Mouse (Mus musculus) kidney, embryonic 15.5 days (tissue): ENCODE measurements around the gene Rai2. TPM values are rescaled to one million over a fixed set of nuclear protein-coding genes. Genes with fewer than 3 reads are reported as not detected.

ENCODE experiments used
- ATAC-seq: fragments of 200-750 bp; cut with Nextera tagmentation; replicated peaks from 2 replicates; pipeline ENCODE4 v1.8.0; 2017; ENCODE audit warnings: moderate TSS enrichment; ENCODE audit not compliant: low FRiP score
- H3K27ac ChIP-seq: fragments of 300-500 bp; sonication (generic); 2 replicates; pipeline ENCODE4 v1.5.1; 2015; ENCODE audit warnings: mild to moderate bottlenecking, inconsistent platforms
- H3K27me3 ChIP-seq: fragments of 300-500 bp; sonication (generic); 2 replicates; pipeline ENCODE4 v1.6.1; 2015; ENCODE audit warnings: inconsistent platforms
- H3K36me3 ChIP-seq: fragments of 300-500 bp; sonication (generic); 2 replicates; pipeline ENCODE4 v1.6.1; 2015; ENCODE audit warnings: inconsistent platforms
- H3K4me1 ChIP-seq: fragments of 300-500 bp; sonication (generic); 2 replicates; pipeline ENCODE4 v1.6.1; 2015; ENCODE audit warnings: inconsistent platforms
- H3K4me2 ChIP-seq: fragments of 300-500 bp; sonication (generic); 2 replicates; pipeline ENCODE4 v1.6.1; 2015; ENCODE audit warnings: moderate library complexity, mild to moderate bottlenecking, inconsistent platforms
- H3K4me3 ChIP-seq: fragments of 300-500 bp; sonication (generic); replicated peaks from 2 replicates; pipeline ENCODE4 v1.5.1; 2015; ENCODE audit warnings: mild to moderate bottlenecking, inconsistent platforms
- H3K9ac ChIP-seq: fragments of 300-500 bp; sonication (generic); 2 replicates; pipeline ENCODE4 v1.6.1; 2015; ENCODE audit warnings: mild to moderate bottlenecking, inconsistent platforms
- H3K9me3 ChIP-seq: fragments of 300-500 bp; sonication (generic); replicated peaks from 2 replicates; pipeline ENCODE4 v1.6.1; 2016; ENCODE audit warnings: inconsistent platforms
- whole genome bisulfite sequencing: fragments of 180-500 bp; shearing (Covaris S2); methylation state at CpG from one replicate; pipeline ENCODE4 v1.1.7; 2015; ENCODE audit warnings: mixed read lengths; 5-methylcytosine and 5-hydroxymethylcytosine counted together
- polyA plus RNA-seq: library from polyadenylated mRNA; unstranded; fragments of >200 nt; fragmentation: Nextera tagmentation; extraction: Ambion mirVana; gene quantifications from 2 replicates; pipeline ENCODE4 v1.2.1, GENCODE M21; 2015

Rai2 gene
- 6.2 and 6.4 TPM in 2 replicates for polyA plus RNA-seq

- peak within 1 kb of the TSS; percentile 60 for H3K4me3 ChIP-seq
- peak within 1 kb of the TSS; percentile 44 for H3K9ac ChIP-seq
- 31% methylated on average over 21 of the region's 79 CpGs for WGBS
- no peak within 1 kb of the TSS for H3K27ac ChIP-seq
- no peaks in the 10 kb centered on the region for H3K4me1 ChIP-seq
- H3K27me3 ChIP-seq = peaks cover 68% of the 10 kb centered on the region
- no peaks in the 10 kb centered on the region for H3K9me3 ChIP-seq
- peak within 1 kb of the TSS; percentile 88 for H3K4me2 ChIP-seq
- peak; percentile 86 for ATAC-seq
- H3K36me3 ChIP-seq = no peaks in the 10 kb centered on the region
These were observed at the start of gene Rai2 for GRCm38 (mm10) chrX:161716865-161717763. TSS of gene Rai2 (plus strand) at chrX:161717069.

- no peaks in the 10 kb centered on the region for H3K4me1 ChIP-seq
- H3K4me2 ChIP-seq = no peak overlapping the region
- peaks cover 51% of the 10 kb centered on the region for H3K27me3 ChIP-seq
- H3K27ac ChIP-seq = no peak overlapping the region
- H3K36me3 ChIP-seq = no peaks in the 10 kb centered on the region
- WGBS = 56% methylated on average over 3 of the region's 3 CpGs
- H3K4me3 ChIP-seq = no peak overlapping the region
- no peak overlapping the region for H3K9ac ChIP-seq
- no peak for ATAC-seq
- H3K9me3 ChIP-seq = no peaks in the 10 kb centered on the region
These were observed 27.5 kb upstream of the Rai2 start for GRCm38 (mm10) chrX:161689336-161689735.

GRCm38 (mm10) chrX:161716503-161716864, 385 bp upstream of the Rai2 start:
- ATAC-seq = no peak; the same call in 1 of the 2 replicates
- Histone ChIP-seq H3K4me2 (peak overlapping the region; percentile 88), H3K9ac (no peak overlapping the region), H3K4me3 (peak overlapping the region; percentile 60), H3K27me3 (peaks cover 62% of the 10 kb centered on the region), H3K27ac (no peak overlapping the region), H3K4me1 (no peaks in the 10 kb centered on the region), H3K9me3 (no peaks in the 10 kb centered on the region), H3K36me3 (no peaks in the 10 kb centered on the region)
- WGBS = 30% methylated on average over 9 of the region's 9 CpGs

GRCm38 (mm10) chrX:161717764-161718382, 1.0 kb downstream of the Rai2 start:
- 0 out of 2 replicates have a peak, but pooled peaks have one; percentile 34 for ATAC-seq
- peak overlapping the region; percentile 60 for H3K4me3 ChIP-seq
- no peaks in the 10 kb centered on the region for H3K36me3 ChIP-seq
- peak overlapping the region; percentile 44 for H3K9ac ChIP-seq
- no peaks in the 10 kb centered on the region for H3K9me3 ChIP-seq
- H3K4me2 ChIP-seq = peak overlapping the region; percentile 88
- no peak overlapping the region for H3K27ac ChIP-seq
- 23% methylated on average over 26 of the region's 26 CpGs for WGBS
- peaks cover 3% of the 10 kb centered on the region; the same call in 1 of the 2 replicates for H3K4me1 ChIP-seq
- peaks cover 74% of the 10 kb centered on the region for H3K27me3 ChIP-seq

DNA sequence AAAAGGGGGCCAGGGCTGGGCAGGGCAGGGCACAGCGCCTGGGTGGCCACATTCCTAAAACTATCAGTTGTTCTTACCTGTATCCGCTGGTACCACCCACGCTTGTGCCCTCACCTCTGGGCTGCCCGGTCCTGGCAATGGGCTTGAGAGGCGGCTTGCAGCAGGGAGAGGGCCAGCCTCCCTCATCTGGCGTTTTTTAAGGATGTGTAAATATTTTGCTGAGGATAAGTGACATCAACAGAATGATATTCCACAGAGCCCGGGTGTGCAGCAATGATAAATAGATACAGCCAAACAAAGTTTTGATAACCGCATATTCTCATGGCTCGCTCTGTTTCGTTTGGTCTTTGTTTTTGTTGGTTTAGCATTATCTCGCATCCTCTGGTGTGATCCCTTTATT, 1.7 kb downstream of the Rai2 start:
- H3K27me3 ChIP-seq = peaks cover 77% of the 10 kb centered on the region
- H3K9me3 ChIP-seq = no peaks in the 10 kb centered on the region
- no peaks in the 10 kb centered on the region for H3K36me3 ChIP-seq
- ATAC-seq = no peak
- no peak overlapping the region for H3K27ac ChIP-seq
- peak overlapping the region; percentile 88 for H3K4me2 ChIP-seq
- H3K9ac ChIP-seq = no peak overlapping the region
- H3K4me3 ChIP-seq = peak overlapping the region; percentile 60
- WGBS = 36% methylated on average over 11 of the region's 11 CpGs
- peaks cover 8% of the 10 kb centered on the region; the same call in 1 of the 2 replicates for H3K4me1 ChIP-seq

DNA sequence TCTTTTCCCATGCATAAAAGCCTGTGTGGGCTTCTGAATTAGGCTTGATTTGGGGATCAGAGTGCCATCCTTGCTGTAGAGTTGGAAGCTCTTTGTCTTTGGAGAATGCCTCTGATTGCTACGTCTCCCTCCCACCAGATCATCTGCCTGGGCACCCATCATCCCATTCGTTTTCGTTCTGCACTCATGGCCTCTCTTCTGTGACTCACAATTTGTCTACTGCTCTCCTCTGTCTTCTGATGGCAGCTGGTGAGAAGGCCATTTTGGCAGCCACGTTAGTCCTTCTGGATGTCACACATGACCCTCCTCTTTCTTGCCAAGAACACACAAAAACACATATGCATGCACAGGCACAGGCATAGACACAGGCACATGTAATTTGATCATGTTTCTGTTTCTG, 4.2 kb downstream of the Rai2 start:
- no peak overlapping the region for H3K4me2 ChIP-seq
- ATAC-seq = no peak
- peaks cover 8% of the 10 kb centered on the region; the same call in 1 of the 2 replicates for H3K4me1 ChIP-seq
- no peak overlapping the region for H3K4me3 ChIP-seq
- no peaks in the 10 kb centered on the region for H3K36me3 ChIP-seq
- WGBS = 50% methylated on average over 4 of the region's 4 CpGs
- H3K9me3 ChIP-seq = no peaks in the 10 kb centered on the region
- H3K27me3 ChIP-seq = peaks cover 79% of the 10 kb centered on the region
- H3K27ac ChIP-seq = no peak overlapping the region
- no peak overlapping the region for H3K9ac ChIP-seq

- 17% methylated on average over 9 of the region's 9 CpGs for WGBS
- ATAC-seq = peak; percentile 83
These were observed 6.5 kb downstream of the Rai2 start for GRCm38 (mm10) chrX:161723391-161723808.

DNA sequence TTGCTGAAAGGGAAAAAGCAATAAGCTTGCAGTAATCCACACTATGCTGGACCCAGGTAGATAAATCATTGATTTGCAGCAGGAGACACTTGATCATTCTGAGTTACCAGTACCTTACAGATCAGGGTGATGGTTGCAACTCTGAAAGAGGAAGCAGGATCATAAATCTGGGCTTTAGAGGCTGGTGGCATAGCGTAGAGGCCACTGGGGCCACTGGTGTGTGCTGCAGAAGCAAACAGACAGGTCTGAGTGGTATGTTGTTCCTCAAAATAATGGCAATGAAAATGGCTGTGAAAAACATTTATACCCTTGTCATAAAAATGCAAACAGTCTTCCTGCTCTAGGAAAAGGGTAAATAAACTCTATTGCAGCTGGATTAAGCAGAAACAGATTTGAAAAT, 9.4 kb downstream of the Rai2 start:
- H3K4me2 ChIP-seq = no peak overlapping the region
- H3K9me3 ChIP-seq = no peaks in the 10 kb centered on the region
- H3K27me3 ChIP-seq = peaks cover 69% of the 10 kb centered on the region
- H3K4me1 ChIP-seq = peaks cover 8% of the 10 kb centered on the region; the same call in 1 of the 2 replicates
- H3K9ac ChIP-seq = no peak overlapping the region
- H3K4me3 ChIP-seq = no peak overlapping the region
- 39% methylated on average over 1 of the region's 1 CpGs for WGBS
- ATAC-seq = no peak
- H3K36me3 ChIP-seq = no peaks in the 10 kb centered on the region
- H3K27ac ChIP-seq = no peak overlapping the region

More at GRCm38 (mm10) chrX:161723391-161723808, 6.5 kb downstream of the Rai2 start:
- no peak overlapping the region for H3K4me3 ChIP-seq
- H3K36me3 ChIP-seq = no peaks in the 10 kb centered on the region
- H3K27me3 ChIP-seq = peaks cover 71% of the 10 kb centered on the region
- peak overlapping the region; percentile 56; the same call in 1 of the 2 replicates for H3K27ac ChIP-seq
- no peaks in the 10 kb centered on the region for H3K9me3 ChIP-seq
- no peak overlapping the region for H3K9ac ChIP-seq
- peak overlapping the region; percentile 42 for H3K4me2 ChIP-seq
- H3K4me1 ChIP-seq = peaks cover 8% of the 10 kb centered on the region; the same call in 1 of the 2 replicates

DNA sequence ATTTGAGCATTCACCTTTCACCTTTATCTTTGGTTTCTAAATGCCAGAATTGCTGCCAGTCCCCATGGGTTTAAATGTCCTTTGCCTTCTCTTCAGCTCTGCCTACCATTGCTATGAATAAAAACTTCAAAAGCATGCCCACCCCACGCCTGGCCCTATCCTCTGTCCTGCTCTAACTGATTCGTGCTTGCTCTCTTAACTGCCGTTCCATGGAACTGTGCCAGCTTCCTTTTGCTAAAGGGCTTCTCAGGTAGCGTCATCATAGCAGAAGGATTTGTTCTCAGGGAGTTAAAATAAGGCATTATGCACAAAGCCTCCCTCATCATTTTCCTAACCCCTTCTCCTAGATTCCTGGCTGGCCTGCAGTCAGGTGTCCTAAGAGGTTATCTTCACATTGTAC, 11.6 kb downstream of the Rai2 start:
- H3K27ac ChIP-seq = no peak overlapping the region
- H3K36me3 ChIP-seq = no peaks in the 10 kb centered on the region
- no peak overlapping the region for H3K4me3 ChIP-seq
- H3K27me3 ChIP-seq = peaks cover 63% of the 10 kb centered on the region
- no peaks in the 10 kb centered on the region for H3K4me1 ChIP-seq
- 55% methylated on average over 4 of the region's 4 CpGs for WGBS
- H3K4me2 ChIP-seq = no peak overlapping the region
- no peak overlapping the region for H3K9ac ChIP-seq
- no peak for ATAC-seq
- no peaks in the 10 kb centered on the region for H3K9me3 ChIP-seq

DNA sequence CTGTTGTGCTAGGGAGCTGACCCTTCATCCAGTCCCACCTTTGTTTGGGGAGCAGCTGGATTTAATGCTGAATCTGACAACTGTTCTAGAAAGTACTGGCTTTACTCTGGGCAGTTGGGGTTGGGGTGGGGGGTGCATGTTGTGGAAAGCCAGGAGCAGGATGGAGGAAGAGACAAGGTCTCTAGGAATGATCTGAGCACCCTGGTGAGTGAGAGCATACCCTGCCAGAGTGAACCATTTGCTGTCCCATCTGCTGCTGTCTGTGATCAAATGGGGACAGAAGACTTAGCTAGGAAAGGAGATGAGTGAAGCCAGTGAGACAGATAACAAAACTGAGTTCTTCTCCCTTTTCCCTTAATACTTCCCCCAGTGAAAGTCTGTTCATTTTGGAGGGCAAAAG, 13.2 kb downstream of the Rai2 start:
- Histone ChIP-seq H3K36me3 (no peaks in the 10 kb centered on the region), H3K4me3 (no peak overlapping the region), H3K27me3 (peaks cover 73% of the 10 kb centered on the region), H3K4me2 (no peak overlapping the region), H3K9ac (no peak overlapping the region), H3K27ac (no peak overlapping the region), H3K9me3 (no peaks in the 10 kb centered on the region), H3K4me1 (no peaks in the 10 kb centered on the region)
- no peak for ATAC-seq

- WGBS = 96% methylated on average over 3 of the region's 3 CpGs
- no peak overlapping the region for H3K9ac ChIP-seq
- H3K27me3 ChIP-seq = peaks cover 75% of the 10 kb centered on the region
- H3K9me3 ChIP-seq = no peaks in the 10 kb centered on the region
- no peak for ATAC-seq
- H3K4me2 ChIP-seq = no peak overlapping the region
- no peak overlapping the region for H3K4me3 ChIP-seq
- H3K27ac ChIP-seq = no peak overlapping the region
- no peaks in the 10 kb centered on the region for H3K36me3 ChIP-seq
- no peaks in the 10 kb centered on the region for H3K4me1 ChIP-seq
These were observed 15.0 kb downstream of the Rai2 start for GRCm38 (mm10) chrX:161731859-161732258.
